Mouse (Mus musculus): ENCODE measurements around the gene Slc27a4.

Gene Slc27a4

DNA sequence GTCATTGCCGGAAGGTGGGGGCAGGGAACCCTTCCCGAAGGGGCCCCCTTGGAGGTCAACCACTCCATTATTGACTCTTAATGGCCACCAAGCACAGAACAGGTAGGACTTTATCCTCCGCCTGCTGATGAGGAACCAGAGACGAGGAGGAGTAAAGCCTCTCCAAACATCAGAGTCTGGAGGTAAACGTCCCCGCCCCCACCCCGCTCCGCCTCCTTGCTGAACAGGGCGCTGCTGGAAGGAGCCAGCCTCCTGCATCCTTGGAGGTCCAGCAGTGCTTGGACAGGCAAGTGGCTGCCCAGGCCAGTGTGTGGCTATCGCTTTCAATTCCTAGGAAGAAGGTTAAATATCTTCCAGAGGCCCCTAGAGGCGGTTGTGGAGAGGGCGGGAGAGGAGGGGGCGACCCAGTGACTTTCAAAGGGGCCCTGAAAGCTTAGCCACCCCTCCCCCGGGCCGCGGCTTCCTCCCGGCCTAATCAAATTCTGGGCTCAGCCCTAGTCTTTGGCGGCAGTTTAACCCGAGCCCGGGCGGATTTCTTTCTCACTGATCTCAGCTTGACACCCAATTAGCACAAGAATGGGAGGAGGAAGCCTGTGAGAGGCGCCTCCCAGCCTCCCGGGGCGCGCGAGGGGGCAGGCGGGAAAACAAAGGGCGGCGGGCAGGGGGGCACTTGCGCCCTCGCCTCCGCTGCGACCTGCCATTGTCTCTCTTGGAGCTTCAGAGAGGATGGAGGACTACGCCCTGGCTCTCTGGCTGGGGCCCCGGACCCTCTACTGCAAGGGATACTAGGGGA, 17.8 kb downstream of the Slc27a4 start, which contains the start of gene Urm1:
Gene Urm1, plus strand, starts transcription at position 51 of the 793 bp plus-strand sequence.
- DNase-seq (ENCODE audit: low spot score) = no peak

DNA sequence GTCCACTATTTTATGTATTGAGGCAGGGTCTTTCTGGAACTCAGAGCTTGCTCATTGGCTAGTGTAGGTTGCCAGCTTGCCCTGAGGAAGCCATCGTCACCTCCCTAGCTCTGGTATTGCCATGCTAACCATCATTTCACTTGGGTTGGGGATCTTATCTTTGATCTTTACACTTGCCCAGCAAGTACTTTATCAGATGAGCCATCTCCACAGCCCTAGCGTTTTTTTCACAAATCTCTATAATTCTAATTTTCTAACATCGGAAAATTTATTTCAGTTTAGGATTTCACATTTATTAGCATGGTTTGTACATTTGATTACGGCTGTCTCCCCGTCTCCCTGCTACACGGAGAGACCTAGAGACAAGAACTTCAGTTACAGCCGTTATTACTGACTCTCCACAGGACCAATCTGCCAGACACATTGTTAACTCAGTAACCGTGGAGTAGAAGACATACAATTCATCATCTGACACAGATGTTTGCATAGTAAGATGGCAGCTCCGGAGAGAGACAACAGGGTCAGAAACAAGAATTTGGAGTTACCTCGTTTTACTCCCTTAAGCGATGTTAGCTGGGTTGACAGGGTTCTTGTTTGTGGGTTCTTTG, 24.0 kb downstream of the Slc27a4 start:
- no peak for DNase-seq (ENCODE audit: low spot score)

DNA sequence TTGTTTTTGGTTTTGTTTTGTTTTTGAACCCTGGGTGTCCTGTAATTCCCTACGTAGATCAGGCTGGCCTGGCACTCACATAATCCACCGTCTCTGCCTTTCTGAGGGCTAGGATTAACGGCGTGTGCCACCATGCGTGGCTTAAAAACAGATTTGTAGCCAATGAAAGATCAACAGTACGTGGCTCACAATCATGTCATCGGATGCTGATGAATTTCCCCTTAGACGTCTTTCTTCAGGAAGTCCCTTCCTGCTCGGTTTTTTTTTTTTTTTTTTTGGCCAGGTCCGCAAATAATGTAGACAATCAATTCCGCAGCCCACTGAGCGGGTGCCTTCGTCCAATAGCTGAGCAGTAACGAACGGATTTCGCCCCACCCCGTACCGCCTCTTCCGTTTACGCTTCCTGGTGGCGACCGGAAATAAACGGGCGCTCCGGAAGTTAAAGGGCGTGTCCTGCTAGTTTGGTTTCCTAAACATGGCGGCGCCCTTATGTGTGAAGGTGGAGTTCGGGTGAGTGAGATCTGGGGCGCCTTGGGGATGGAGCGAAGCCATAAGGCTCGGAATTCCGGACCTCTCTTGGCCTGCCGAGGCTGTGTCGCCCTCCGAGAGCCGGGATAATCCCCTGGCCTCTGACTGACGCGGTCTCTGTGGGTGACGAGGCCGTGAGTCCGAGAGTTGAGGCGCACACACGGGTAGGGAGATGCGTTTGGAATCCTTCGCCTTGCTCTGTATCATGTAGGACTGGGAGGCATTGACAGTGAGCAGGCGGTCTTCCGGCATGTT, 24.7 kb downstream of the Slc27a4 start:
- DNase-seq (ENCODE audit: low spot score) = peak; percentile 91

DNA sequence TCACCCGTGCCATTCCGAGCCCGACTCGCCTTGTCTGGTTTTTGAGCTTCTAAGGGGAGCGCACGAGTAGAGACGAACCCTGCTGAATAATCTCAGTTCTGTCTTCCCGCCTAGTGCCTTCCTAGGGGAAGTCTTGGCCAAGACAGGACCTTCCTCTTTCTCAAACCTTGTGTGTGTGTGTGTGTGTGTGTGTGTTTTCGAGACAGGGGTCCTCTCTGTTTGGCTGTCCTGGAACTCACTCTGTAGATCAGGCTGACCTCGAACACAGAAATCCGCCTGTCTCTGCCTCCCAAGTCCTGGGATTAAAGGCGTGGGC, 25.2 kb downstream of the Slc27a4 start:
- no peak for DNase-seq (ENCODE audit: low spot score)

DNA sequence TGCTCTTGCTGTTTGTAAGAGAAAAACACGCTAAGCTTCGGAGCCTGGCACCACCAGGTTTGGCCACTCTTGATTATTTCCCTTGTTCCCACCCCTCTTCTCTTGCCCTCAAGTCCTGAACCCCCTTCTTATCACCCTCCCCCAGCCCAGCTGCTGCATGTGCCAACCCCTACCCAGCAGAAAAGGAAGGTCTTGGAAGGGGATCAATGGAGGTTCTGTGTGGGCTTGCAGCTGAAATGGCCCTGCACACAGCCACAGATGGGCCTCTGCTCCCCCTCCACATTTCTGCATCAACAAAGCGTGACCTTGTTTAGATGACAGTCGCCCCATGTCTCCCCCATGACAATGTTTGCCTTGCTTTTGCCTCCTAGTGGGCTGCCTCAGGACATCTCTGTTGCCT, 28.7 kb downstream of the Slc27a4 start:
- DNase-seq (ENCODE audit: low spot score) = peak; percentile 64

DNA sequence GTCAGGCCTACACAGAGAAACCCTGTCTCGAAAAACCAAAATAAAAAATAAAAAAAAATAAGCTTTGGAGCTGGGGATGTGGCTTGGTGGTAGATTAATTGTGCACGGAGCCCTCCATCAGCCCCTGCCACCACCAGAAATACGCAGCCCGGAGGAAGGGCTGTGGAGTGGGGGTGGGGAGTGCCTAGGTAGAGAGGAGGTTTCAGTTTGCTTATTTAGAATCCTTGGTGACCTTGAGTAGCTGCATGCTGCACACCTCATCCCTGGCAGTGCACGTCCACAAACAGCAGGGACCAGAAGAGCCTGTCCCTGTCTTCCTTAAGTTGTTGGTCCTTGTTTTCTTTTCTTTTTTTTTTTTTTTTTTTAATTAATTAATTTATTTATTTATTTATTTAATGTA, 31.4 kb downstream of the Slc27a4 start:
- no peak for DNase-seq (ENCODE audit: low spot score)

DNA sequence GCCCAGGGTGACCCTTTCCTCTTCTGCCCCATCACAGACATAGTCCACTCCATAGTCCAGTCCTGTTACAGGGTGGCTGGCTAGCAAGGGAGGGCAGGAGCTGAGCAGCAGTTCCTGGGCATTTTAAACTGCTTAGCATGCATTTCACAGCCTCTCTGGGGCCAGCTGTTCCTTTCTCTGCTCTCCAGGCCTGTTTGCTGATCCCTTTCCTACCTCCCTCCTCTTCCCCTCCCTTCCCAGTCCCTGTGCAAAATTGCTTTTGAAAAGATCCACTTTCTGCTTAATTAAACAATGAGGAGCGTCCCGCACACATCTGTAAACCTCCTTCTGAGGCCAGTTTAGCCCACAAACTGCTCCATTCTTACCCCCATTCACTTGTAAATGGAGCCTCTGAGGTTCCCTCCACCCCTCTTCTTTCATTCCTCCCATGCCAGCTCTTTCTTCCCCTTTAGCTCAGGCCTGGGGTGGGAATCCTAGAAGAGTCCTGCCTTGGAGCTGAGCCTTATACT, 33.0 kb downstream of the Slc27a4 start:
- no peak for DNase-seq (ENCODE audit: low spot score)

DNA sequence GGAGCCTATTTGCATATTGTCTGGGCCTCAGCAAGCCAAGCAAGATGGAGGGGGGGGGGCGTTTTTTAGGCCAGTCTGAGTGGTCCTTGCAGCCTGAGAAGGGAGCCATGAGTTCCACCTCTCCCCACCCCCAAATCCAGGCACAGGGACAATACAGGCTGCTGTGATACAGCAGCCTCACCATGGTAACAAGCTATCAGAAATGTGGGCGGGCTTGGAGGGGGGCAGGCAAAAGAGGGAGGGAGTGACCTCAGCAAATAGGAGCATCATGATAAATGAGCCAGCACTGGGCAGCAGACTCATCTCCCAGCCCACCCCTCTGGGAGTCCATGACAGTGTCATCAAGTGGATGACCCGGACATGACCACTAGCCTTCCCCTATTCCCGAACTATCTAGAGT, 37.0 kb downstream of the Slc27a4 start:
- DNase-seq (ENCODE audit: low spot score) = no peak

DNA sequence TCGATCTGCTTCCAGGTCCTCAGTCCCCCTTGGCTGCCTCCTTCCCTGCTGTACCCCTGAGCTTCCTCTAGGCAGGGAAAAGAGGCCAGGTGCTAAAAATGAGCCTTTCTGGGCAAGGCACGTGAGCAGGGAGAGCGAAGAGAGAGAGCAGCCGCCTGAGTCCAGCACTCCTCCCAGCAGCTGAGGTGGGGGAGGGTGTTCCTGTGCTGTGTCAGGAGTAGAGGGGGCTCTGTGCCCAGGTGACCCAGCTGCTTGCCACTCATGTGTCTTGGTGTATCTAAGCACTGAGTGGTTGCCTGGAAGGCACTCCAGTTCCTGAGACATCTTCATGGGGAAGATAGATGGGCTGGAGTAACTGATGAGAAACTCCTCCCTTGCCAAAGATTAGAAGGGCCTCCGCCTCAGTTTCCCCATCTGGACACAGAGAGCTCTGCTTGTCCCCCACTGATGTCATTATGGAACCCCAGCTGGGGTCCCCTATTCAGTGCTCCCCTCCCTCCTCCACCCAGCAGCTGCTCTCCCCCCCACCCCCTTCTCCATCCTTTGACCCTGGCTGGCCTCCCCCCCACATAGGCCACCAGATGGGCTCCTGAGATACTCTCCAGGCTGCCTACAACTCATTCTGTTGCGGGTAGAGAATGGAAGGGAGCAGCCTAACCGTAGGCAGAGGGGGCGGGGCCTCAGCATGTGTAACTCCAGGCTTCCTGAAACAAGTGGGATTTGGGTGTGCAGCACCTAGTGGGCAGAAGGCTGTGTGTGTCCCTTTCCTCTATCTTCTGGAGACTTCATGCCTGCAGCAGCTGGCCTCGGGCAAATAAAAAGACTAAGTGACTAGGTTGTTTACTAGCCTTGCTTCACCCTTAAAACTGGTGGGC, 41.0 kb downstream of the Slc27a4 start:
- DNase-seq (ENCODE audit: low spot score) = no peak

DNA sequence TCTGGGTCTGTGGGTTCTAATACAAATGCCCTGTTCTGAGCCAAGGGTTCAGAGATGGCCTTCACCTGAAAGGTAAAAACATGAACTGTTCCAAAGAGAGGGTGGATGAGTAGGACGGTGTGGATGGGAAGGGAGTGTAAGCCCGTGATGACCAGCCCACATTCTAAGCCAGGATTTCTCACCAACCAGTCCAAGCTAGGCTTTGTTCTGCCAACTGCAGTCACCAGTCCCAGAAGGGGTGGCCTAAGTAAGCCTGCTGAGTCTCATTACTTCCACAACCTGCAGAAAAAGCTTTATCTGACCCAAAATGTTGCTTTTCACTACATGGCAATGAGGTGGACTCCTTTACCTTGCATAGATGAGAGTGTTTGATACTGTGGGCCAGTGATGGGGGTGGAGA, 41.7 kb downstream of the Slc27a4 start:
- no peak for DNase-seq (ENCODE audit: low spot score)

DNA sequence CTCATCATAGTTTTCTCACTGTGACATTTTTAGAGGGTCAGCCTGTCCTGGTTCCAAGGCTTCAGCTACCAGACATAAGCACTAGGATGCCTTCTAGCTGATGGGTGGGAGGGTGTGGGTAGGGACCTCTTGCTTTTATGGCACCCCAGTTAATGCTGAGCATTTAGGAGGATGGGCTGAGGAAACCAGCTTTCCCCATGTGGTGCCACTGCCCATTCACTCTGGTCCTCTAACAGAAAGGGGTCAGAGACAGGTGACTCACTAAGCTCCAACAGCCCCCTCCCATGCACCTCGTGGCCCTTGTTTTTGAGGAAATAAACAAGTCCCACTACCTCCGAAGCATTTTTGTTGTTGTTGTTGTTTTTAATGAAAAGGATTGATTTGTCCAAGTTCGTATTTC, 42.2 kb downstream of the Slc27a4 start:
- DNase-seq (ENCODE audit: low spot score) = no peak

DNA sequence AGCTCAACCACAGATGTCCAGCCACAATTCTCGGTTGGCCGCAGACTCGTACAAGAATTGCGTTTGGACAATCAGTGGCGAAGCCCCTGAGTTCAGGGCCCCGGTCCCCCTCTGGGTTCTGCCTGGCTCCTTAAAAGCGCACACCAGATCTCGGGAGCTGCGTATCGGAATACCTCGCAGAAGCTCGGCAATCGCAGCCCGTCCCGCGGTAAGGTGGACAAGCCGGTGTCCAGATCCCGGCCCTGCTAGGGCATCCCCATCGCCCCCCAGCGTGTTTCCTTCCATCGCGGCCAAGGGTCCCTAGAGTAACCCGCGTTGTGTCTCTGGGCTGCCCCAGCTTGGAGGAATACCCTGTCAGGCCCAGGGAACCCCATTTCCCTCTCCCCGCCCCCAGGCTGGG, 43.2 kb downstream of the Slc27a4 start:
- DNase-seq (ENCODE audit: low spot score) = no peak

DNA sequence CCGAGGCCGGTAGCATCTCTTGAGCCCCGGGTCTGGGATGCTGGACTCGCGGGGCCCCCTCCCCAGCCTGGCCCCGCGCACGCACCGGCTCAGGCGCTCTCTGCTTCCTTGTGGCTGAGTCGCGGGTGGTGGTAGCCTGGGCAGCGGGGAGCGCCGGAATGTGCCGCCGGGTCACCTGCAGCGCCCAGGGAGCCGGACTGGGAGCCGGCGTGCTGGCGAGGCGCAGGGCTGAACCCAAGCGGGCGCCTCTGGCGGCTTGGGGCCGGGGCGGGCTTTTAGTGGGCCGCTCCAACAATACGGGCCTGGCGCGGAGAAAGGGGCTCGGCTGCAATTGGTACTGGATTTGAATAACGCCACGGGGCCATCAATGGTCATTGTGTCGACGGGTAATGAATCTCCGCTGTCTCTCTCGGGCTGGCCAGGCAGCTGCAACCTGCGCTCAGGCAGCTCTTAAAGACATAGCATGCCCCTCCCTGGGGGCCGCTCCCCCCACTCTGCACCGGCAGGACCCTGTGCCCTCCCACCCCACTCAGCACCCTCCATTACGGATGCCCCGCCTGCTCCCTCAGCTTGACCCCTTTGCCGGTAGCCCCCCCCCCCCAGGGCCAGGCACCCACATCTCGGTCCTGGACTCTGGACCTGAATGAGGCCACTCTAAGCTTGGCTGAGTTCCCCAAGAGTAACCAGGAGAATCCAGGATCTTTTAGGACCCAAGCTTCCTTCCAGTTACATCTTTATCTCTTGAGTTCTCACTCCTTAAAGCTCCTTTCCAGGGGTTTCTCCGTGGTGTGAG, 43.8 kb downstream of the Slc27a4 start:
- DNase-seq (ENCODE audit: low spot score) = no peak

DNA sequence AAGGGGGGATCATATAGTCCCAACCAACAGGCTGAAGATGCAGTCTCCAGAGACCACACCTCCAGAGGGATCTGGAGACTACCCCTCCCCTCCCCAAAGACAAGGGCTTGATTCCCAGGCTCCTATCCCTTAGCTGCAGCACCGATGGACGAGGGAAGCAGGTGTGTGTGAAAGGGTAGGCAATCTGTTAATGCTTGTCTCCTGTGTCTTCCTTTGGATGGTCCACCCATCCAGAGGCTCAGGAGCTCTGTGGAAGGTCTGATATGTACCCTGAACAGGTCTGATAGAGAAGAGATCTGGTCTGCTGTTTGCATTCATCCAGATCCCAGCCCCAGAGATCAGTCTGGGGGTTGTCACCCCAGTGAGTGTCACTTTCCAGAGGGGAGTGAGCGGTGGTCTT, 44.5 kb downstream of the Slc27a4 start:
- DNase-seq (ENCODE audit: low spot score) = no peak

DNA sequence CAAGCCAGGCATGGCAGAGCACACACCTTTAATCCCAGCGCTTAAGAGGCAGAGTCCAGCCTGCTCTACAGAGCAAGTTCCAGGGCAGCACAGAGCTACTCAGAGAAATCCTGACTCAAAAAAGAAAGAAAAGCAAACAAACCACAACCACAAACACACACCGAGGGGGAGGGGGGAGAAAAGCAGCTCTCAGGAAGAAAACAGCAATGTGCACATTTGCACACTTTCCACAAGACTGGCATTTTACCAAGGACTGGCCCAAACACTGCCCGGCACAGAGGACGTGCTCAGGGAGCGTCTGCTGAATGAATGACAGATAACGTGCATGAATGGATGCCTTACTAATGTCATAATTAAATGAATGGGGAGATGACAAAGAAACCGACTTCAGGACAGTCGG, 46.6 kb downstream of the Slc27a4 start:
- no peak for DNase-seq (ENCODE audit: low spot score)

DNA sequence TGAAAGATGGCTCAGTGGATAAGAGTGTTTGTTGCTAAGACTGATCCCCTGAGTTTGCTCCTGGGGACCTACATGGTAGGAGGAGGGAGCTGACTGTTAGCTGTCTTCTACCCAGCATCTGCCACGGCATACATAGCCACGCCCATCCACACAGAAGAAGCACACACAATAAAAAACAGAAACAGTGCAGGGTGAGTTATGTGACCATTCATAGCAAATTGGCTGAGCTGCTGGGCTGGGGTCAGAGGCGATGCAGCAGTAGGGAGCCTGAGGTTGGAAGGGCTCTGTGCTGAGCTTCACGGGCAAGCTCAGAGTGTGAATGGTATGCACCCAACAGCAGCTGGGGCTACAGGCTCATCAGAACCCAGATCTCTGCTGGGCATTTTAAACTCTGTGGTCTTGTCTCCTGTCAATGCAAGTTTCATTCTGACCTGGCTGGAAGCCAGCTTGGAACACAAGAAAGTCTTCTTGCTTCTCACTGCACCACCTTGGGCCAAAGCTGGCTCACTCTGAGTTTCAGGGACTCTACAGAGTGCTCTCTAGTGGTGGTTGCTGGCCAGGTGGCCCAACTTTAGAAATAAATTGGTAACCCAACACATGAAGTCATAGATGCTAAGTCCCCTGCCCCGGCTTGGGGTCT, 47.5 kb downstream of the Slc27a4 start:
- DNase-seq (ENCODE audit: low spot score) = no peak

DNA sequence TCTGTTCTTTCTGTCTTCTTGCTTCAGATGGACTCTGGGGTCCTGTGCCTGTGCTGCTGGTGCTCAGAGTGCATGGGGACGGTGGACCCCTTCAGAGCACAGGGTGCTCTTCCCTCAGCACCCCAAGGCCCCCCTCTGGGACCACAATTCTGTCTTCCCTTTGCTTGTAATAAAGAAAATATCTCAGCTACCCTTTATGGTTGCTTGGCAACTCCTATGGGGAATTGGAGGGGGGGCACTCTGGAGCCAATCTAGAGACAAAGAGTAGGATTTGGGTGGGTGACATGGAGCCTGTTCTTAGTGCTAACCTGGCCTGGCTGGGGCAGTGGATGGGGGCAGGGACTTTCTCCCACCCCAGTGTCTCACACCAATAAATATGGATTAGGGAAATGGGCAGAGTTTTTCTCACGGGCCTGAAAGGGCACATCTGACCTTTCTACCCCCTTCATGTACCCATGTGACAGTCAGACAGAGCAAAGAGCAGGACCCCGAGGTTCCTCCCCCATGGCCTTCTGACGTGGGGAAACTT, 50.6 kb downstream of the Slc27a4 start:
- no peak for DNase-seq (ENCODE audit: low spot score)

DNA sequence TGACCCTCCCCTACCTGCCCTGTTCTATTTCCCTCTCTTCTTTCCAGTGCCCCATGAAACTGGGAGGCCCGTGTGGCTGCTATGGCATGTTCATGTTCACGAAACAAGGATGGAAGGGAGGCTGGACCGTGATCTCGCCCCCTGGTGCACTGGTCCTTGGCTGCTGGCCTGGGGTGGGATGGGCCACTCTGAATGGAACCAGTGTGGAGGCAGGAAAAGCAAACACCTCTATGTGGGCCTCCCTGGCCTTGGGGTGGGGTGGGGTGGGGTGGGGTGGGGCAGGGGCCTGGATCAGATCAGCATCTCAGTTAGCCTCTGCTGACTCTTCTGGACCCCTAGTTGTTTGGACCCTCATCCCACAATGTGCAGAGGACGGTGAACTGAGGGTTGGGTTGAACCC, 51.3 kb downstream of the Slc27a4 start:
- no peak for DNase-seq (ENCODE audit: low spot score)

DNA sequence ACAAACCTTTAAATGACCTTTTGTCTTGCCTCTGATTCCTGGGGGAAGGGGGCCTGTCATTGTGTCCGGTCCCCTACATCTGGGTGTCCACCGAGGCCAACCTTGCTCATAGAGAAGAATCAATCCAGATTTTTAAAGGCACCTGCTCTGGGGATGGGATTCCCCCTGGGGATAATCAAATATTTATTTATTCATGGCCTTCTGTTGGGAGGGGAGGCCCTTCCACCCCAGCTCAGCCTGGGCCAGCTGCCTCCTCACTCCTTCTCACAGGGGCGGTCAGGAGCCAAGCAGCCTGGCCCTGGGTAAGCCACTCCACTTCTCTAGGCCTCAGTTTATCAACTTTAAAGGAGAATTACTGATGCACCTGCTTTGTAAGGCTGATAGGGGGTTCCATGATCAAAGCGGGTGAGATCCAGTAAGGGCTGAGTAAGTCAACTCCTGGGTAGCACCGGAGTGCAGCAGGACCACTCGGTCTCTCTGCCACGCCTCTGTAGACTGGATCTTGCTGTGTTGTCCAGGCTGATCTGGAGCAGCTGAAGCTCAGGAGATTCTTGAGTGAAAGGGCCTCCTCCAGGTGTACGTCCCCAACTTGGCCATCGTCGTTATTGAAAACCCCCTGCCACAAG, 53.3 kb downstream of the Slc27a4 start:
- DNase-seq (ENCODE audit: low spot score) = no peak
